In the genomic region with DNA sequence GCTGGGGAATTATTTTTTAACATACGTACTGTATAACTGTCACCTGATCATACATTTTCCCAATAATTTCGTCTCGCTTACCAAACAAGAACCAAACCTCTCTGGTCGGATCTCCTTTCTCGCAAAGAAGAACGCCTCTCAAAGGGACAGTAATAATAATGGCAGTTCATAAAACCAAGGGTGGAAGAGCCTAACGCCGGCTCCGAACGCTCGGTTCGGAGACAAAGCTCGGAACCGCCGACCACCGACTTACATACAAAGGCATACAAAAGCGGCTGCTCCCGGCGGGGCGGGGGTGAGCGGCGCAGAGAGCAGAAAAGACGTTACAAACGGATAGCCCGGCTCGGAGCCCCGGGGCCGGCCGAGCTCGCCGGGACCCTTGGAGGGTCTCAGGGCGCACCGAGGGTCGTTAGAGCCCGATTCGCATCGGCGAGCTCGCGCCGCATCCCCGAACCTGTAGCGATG, we compare ENCODE assay signal across 8 mouse cellular contexts. TPM values are rescaled to one million over a fixed set of nuclear protein-coding genes. Genes with fewer than 3 reads are reported as not detected.
DNase-seq lines count a peak whose midpoint lies in the region; ATAC-seq and TF ChIP-seq lines count a peak whose summit lies in the region.

No protein-coding gene starts in this region.

- TF ChIP-seq EP300 in heart, adult 2 months (IDR thresholded peaks at IDR 0.05; ENCODE audit: insufficient read depth, low read depth, low read length) = no peak

- no peak for DNase-seq in heart, adult 2 months
- DNase-seq in heart, adult 8-10 months (ENCODE audit: low spot score) = no peak
- no peak for DNase-seq in testis, postnatal 10 days (ENCODE audit: low spot score)
- DNase-seq in liver, embryonic 13.5 days = no peak
- no peak for DNase-seq in spleen, adult 18-20 months

- WGBS in heart, adult 2 months = 1% methylated on average over 43 of the region's 43 CpGs
- under 1% methylated on average over 43 of the region's 43 CpGs for WGBS in heart, embryonic 16.5 days
- WGBS in liver, embryonic 13.5 days (ENCODE audit: insufficient replicate concordance) = under 1% methylated on average over 43 of the region's 43 CpGs
- under 1% methylated on average over 43 of the region's 43 CpGs for WGBS in stomach, embryonic 16.5 days

- peak overlapping the region; percentile 84 for H3K4me2 ChIP-seq in heart, embryonic 16.5 days (ENCODE audit: low read depth, low read length)
- H3K4me2 ChIP-seq in liver, embryonic 13.5 days = peak overlapping the region; percentile 73
- peak overlapping the region; percentile 72 for H3K4me2 ChIP-seq in stomach, embryonic 16.5 days (ENCODE audit: low read depth, low read length)

- no peaks in the 10 kb centered on the region for H3K9me3 ChIP-seq in heart, embryonic 16.5 days (replicated peaks; ENCODE audit: control insufficient read depth, low read length)
- H3K9me3 ChIP-seq in liver, embryonic 13.5 days (replicated peaks) = no peaks in the 10 kb centered on the region
- no peaks in the 10 kb centered on the region for H3K9me3 ChIP-seq in stomach, embryonic 16.5 days (replicated peaks; ENCODE audit: control insufficient read depth, low read length)

- no peaks in the 10 kb centered on the region for H3K36me3 ChIP-seq in heart, adult 2 months (ENCODE audit: control insufficient read depth, insufficient read depth, low read length)
- no peaks in the 10 kb centered on the region for H3K36me3 ChIP-seq in testis, adult 2 months (ENCODE audit: control insufficient read depth, insufficient read depth, low read length)
- no peaks in the 10 kb centered on the region for H3K36me3 ChIP-seq in heart, embryonic 16.5 days (ENCODE audit: control insufficient read depth, insufficient read depth)
- peaks cover 19% of the 10 kb centered on the region for H3K36me3 ChIP-seq in liver, embryonic 13.5 days
- no peaks in the 10 kb centered on the region for H3K36me3 ChIP-seq in stomach, embryonic 16.5 days (ENCODE audit: control insufficient read depth, insufficient read depth, low read length)

- no peaks in the 10 kb centered on the region for H3K27me3 ChIP-seq in heart, adult 2 months (ENCODE audit: control insufficient read depth, insufficient read depth, low read length)
- no peaks in the 10 kb centered on the region for H3K27me3 ChIP-seq in testis, adult 2 months (ENCODE audit: control insufficient read depth, insufficient read depth, low read length)
- peaks cover 9% of the 10 kb centered on the region for H3K27me3 ChIP-seq in heart, embryonic 16.5 days (ENCODE audit: control insufficient read depth, insufficient read depth, low read length)
- H3K27me3 ChIP-seq in liver, embryonic 13.5 days = peaks cover 8% of the 10 kb centered on the region
- no peaks in the 10 kb centered on the region; the same call in 1 of the 2 replicates for H3K27me3 ChIP-seq in stomach, embryonic 16.5 days (ENCODE audit: control insufficient read depth, insufficient read depth, low read length)

- no peak for TF ChIP-seq CTCF in heart, adult 2 months (IDR thresholded peaks at IDR 0.05)
- TF ChIP-seq CTCF in testis, adult 2 months (IDR thresholded peaks at IDR 0.05; ENCODE audit: control insufficient read depth, insufficient read depth, insufficient replicate concordance, low read depth, low read length) = no peak

- peak overlapping the region; percentile 91 for H3K9ac ChIP-seq in heart, adult 2 months (ENCODE audit: low read depth, low read length)
- H3K9ac ChIP-seq in heart, embryonic 16.5 days (ENCODE audit: low read length) = peak overlapping the region; percentile 83
- H3K9ac ChIP-seq in liver, embryonic 13.5 days = peak overlapping the region; percentile 98
- peak overlapping the region; percentile 91 for H3K9ac ChIP-seq in stomach, embryonic 16.5 days (ENCODE audit: low read length)

- H3K4me3 ChIP-seq in heart, adult 2 months = peak overlapping the region; percentile 94
- H3K4me3 ChIP-seq in testis, adult 2 months (ENCODE audit: control insufficient read depth, low read depth, low read length) = peak overlapping the region; percentile 90
- peak overlapping the region; percentile 87 for H3K4me3 ChIP-seq in heart, embryonic 16.5 days (ENCODE audit: low read length)
- H3K4me3 ChIP-seq in liver, embryonic 13.5 days (replicated peaks) = peak overlapping the region; percentile 99
- peak overlapping the region; percentile 99 for H3K4me3 ChIP-seq in stomach, embryonic 16.5 days (replicated peaks; ENCODE audit: low read length)

- no peak for TF ChIP-seq POLR2A in heart, adult 2 months (IDR thresholded peaks at IDR 0.05; ENCODE audit: insufficient read depth, low read depth, low read length)
- TF ChIP-seq POLR2A in testis, adult 2 months (IDR thresholded peaks at IDR 0.05; ENCODE audit: control insufficient read depth, low read depth, low read length) = no peak

- H3K27ac ChIP-seq in heart, adult 2 months = peak overlapping the region; percentile 78
- peak overlapping the region; percentile 93 for H3K27ac ChIP-seq in testis, adult 2 months (ENCODE audit: control insufficient read depth, insufficient read depth, low read depth, low read length)
- no peak overlapping the region for H3K27ac ChIP-seq in heart, embryonic 16.5 days (ENCODE audit: low read length)
- H3K27ac ChIP-seq in liver, embryonic 13.5 days = peak overlapping the region; percentile 99
- H3K27ac ChIP-seq in stomach, embryonic 16.5 days (ENCODE audit: low read length) = peak overlapping the region; percentile 91

- H3K4me1 ChIP-seq in heart, adult 2 months (ENCODE audit: control insufficient read depth, insufficient read depth, low read length) = peaks cover 1% of the 10 kb centered on the region; the same call in 1 of the 2 replicates
- H3K4me1 ChIP-seq in testis, adult 2 months (ENCODE audit: control insufficient read depth, insufficient read depth, low read length) = no peaks in the 10 kb centered on the region
- peaks cover 7% of the 10 kb centered on the region for H3K4me1 ChIP-seq in heart, embryonic 16.5 days (ENCODE audit: control insufficient read depth, insufficient read depth, low read length)
- H3K4me1 ChIP-seq in liver, embryonic 13.5 days (replicated peaks) = peaks cover 76% of the 10 kb centered on the region
- H3K4me1 ChIP-seq in stomach, embryonic 16.5 days (ENCODE audit: control insufficient read depth, insufficient read depth, low read length) = no peaks in the 10 kb centered on the region

- intact Hi-C loops in heart, adult 2 months (cut with DNase I) = loop anchor here (5.0 kb wide), 1 partner anchor 148 kb away; no protein-coding TSS in a partner anchor

- no peak for ATAC-seq in heart, embryonic 16.5 days (replicated peaks; ENCODE audit: extremely low read depth, insufficient read depth, low FRiP score)
- ATAC-seq in liver, embryonic 13.5 days (ENCODE audit: low read depth) = no peak
- ATAC-seq in stomach, embryonic 16.5 days (ENCODE audit: insufficient read depth, low FRiP score) = no peak

- H3K79me2 ChIP-seq in heart, adult 2 months (replicated peaks; ENCODE audit: control insufficient read depth, insufficient read depth, low read length) = peaks cover 4% of the 10 kb centered on the region; the same call in 1 of the 2 replicates

RNA-seq across cellular contexts. Expression of gene Mkrn1, which starts 0.8 kb away (rescaled TPM):
- total RNA-seq in heart, adult 2 months (2021) = 100 to 1,000 TPM in 1 of 2 experiments, 10 to 100 TPM in 1; 49.3 to 156 TPM
- polyA plus RNA-seq in heart, adult 2 months (2012; rRNA removed) = 28.9 and 48.8 TPM in 2 replicates
- total RNA-seq in heart, adult 8-10 months (2022) = 10 to 100 TPM; 32.5 to 68.0 (median 39.8) TPM
- polyA plus RNA-seq in testis, adult 2 months (2012; rRNA removed) = 366 and 374 TPM in 2 replicates
- polyA plus RNA-seq in heart, embryonic 16.5 days (2015; fragmentation: Nextera tagmentation; extraction: Ambion mirVana) = 95.2 and 100 TPM in 2 replicates
- 197 and 202 TPM in 2 replicates for polyA plus RNA-seq in liver, embryonic 13.5 days (2015; fragmentation: Nextera tagmentation; extraction: Ambion mirVana)
- polyA plus RNA-seq in stomach, embryonic 16.5 days (2015; fragmentation: Nextera tagmentation; extraction: Ambion mirVana) = 52.3 and 55.6 TPM in 2 replicates

RNA-seq across cellular contexts. Expression of gene Rab19, which starts 38.4 kb away (rescaled TPM):
- under 1 TPM; 0.14 to 0.50 TPM for total RNA-seq in heart, adult 2 months (2021)
- polyA plus RNA-seq in heart, adult 2 months (2012; rRNA removed) = 0.61 and 0.73 TPM in 2 replicates
- under 1 TPM in 3 of 4 experiments, not detected in 1; 0.29 to 0.75 (median 0.44) TPM for total RNA-seq in heart, adult 8-10 months (2022)
- polyA plus RNA-seq in testis, adult 2 months (2012; rRNA removed) = 0.26 and 0.77 TPM in 2 replicates
- polyA plus RNA-seq in heart, embryonic 16.5 days (2015; fragmentation: Nextera tagmentation; extraction: Ambion mirVana) = 1.1 and 1.9 TPM in 2 replicates
- polyA plus RNA-seq in liver, embryonic 13.5 days (2015; fragmentation: Nextera tagmentation; extraction: Ambion mirVana) = 0.18 and 0.27 TPM in 2 replicates
- 5.2 and 6.5 TPM in 2 replicates for polyA plus RNA-seq in stomach, embryonic 16.5 days (2015; fragmentation: Nextera tagmentation; extraction: Ambion mirVana)

RNA-seq across cellular contexts. Expression of gene Slc37a3, which starts 41.9 kb away (rescaled TPM):
- 10 to 100 TPM; 18.8 to 19.3 TPM for total RNA-seq in heart, adult 2 months (2021)
- polyA plus RNA-seq in heart, adult 2 months (2012; rRNA removed) = 9.2 and 16.8 TPM in 2 replicates
- 10 to 100 TPM; 18.9 to 25.0 (median 19.7) TPM for total RNA-seq in heart, adult 8-10 months (2022)
- polyA plus RNA-seq in testis, adult 2 months (2012; rRNA removed) = 6.4 and 7.0 TPM in 2 replicates
- polyA plus RNA-seq in heart, embryonic 16.5 days (2015; fragmentation: Nextera tagmentation; extraction: Ambion mirVana) = 28.4 and 30.9 TPM in 2 replicates
- polyA plus RNA-seq in liver, embryonic 13.5 days (2015; fragmentation: Nextera tagmentation; extraction: Ambion mirVana) = 6.8 and 8.0 TPM in 2 replicates
- 40.6 and 42.3 TPM in 2 replicates for polyA plus RNA-seq in stomach, embryonic 16.5 days (2015; fragmentation: Nextera tagmentation; extraction: Ambion mirVana)
